Mouse (Mus musculus) neural tube, embryonic 11.5 days (tissue): ENCODE data around the gene Hs3st6. TPM values are rescaled to one million over a fixed set of nuclear protein-coding genes. Genes with fewer than 3 reads are reported as not detected.

Source experiments
- ATAC-seq: fragments of 200-750 bp; cut with Nextera tagmentation; 2 replicates; pipeline ENCODE4 v1.8.0; 2017; ENCODE audit warnings: moderate number of reproducible peaks, mild to moderate bottlenecking, moderate TSS enrichment, moderate library complexity; ENCODE audit not compliant: insufficient read depth, low FRiP score, low TSS enrichment
- DNase-seq: peaks from one replicate; pipeline ENCODE4 v3.0.0-alpha.2; 2015; ENCODE audit warnings: low spot score
- H3K27ac ChIP-seq: fragments of 300-500 bp; sonication (generic); 2 replicates; pipeline ENCODE4 v1.5.1; 2014; ENCODE audit warnings: low read depth, mild to moderate bottlenecking, low read length
- H3K27me3 ChIP-seq: fragments of 300-500 bp; sonication (generic); 2 replicates; pipeline ENCODE4 v1.6.1; 2014; ENCODE audit warnings: mild to moderate bottlenecking, low read length, mixed read lengths; ENCODE audit not compliant: control insufficient read depth, insufficient read depth
- H3K36me3 ChIP-seq: fragments of 300-500 bp; sonication (generic); 2 replicates; pipeline ENCODE4 v1.6.1; 2014; ENCODE audit warnings: mild to moderate bottlenecking, low read length, moderate library complexity, mixed read lengths; ENCODE audit not compliant: control insufficient read depth, insufficient read depth
- H3K4me1 ChIP-seq: fragments of 300-500 bp; sonication (generic); 2 replicates; pipeline ENCODE4 v1.6.1; 2014; ENCODE audit warnings: low read length, mixed read lengths; ENCODE audit not compliant: control insufficient read depth, insufficient read depth
- H3K4me2 ChIP-seq: fragments of 300-500 bp; sonication (generic); 2 replicates; pipeline ENCODE4 v1.6.1; 2014; ENCODE audit warnings: low read depth, mild to moderate bottlenecking, moderate library complexity
- H3K4me3 ChIP-seq: fragments of 300-500 bp; sonication (generic); 2 replicates; pipeline ENCODE4 v1.5.1; 2014; ENCODE audit warnings: low read depth, low read length
- H3K9ac ChIP-seq: fragments of 300-500 bp; sonication (generic); 2 replicates; pipeline ENCODE4 v1.6.1; 2014; ENCODE audit warnings: mild to moderate bottlenecking, low read length
- H3K9me3 ChIP-seq: fragments of 300-500 bp; sonication (generic); 2 replicates; pipeline ENCODE4 v1.6.1; 2016; ENCODE audit warnings: low read length; ENCODE audit not compliant: control insufficient read depth
- WGBS: fragments of 180-500 bp; shearing (Covaris S2); extraction: QIAGEN DNeasy Blood & Tissue Kit; methylation state at CpG from one replicate; pipeline ENCODE4 v1.1.7; 2014; 5-methylcytosine and 5-hydroxymethylcytosine counted together
- polyA plus RNA-seq: library from polyadenylated mRNA; unstranded; fragments of >200 nt; fragmentation: Nextera tagmentation; extraction: Ambion mirVana; gene quantifications from 2 replicates; pipeline ENCODE4 v1.2.1, GENCODE M21; 2014

Hs3st6 gene
- polyA plus RNA-seq, 1 experiment from 2014 or later: 0.81 TPM

GRCm38 (mm10) chr17:24800524-24800923 is 47.7 kb downstream of the Hs3st6 start:
- Histone ChIP-seq H3K9ac (no peak overlapping the region), H3K9me3 (no peaks in the 10 kb centered on the region), H3K4me1 (no peaks in the 10 kb centered on the region), H3K4me2 (no peak overlapping the region), H3K27me3 (peaks cover 13% of the 10 kb centered on the region), H3K27ac (no peak overlapping the region), H3K36me3 (no peaks in the 10 kb centered on the region), H3K4me3 (no peak overlapping the region)
- WGBS: 59% methylated on average over 3 of the region's 3 CpGs
- DNase-seq (no peak), ATAC-seq (no peak)

- Histone ChIP-seq H3K4me1 (no peaks in the 10 kb centered on the region), H3K36me3 (no peaks in the 10 kb centered on the region), H3K4me2 (peak within 1 kb of the TSS; percentile 82), H3K27me3 (peaks cover 21% of the 10 kb centered on the region), H3K9me3 (no peaks in the 10 kb centered on the region), H3K9ac (peak within 1 kb of the TSS; percentile 52), H3K27ac (no peak within 1 kb of the TSS), H3K4me3 (peak within 1 kb of the TSS; percentile 62)
- peak; percentile 60 for ATAC-seq
- WGBS: under 1% methylated on average over 70 of the region's 71 CpGs
- peak; percentile 83 for DNase-seq
Measured at GRCm38 (mm10) chr17:24803952-24804951, 51.5 kb downstream of the Hs3st6 start, which contains the start of gene Meiob. Gene Meiob (plus strand): TSS chr17:24804289.

Other genes starting within 250 kb of the Hs3st6 start
- 81.2 and 88.1 TPM in 2 replicates for gene Traf7, start 225.1 kb upstream of the Hs3st6 start, polyA plus RNA-seq
- gene Rab26, start 218.8 kb upstream of the Hs3st6 start, polyA plus RNA-seq: 1.2 and 1.7 TPM in 2 replicates
- 20.6 and 29.0 TPM in 2 replicates for gene Pkd1, start 203.2 kb upstream of the Hs3st6 start, polyA plus RNA-seq
- 61.9 and 69.2 TPM in 2 replicates for gene Tsc2, start 120.4 kb upstream of the Hs3st6 start, polyA plus RNA-seq
- 13.8 and 15.7 TPM in 2 replicates for gene Nthl1, start 120.3 kb upstream of the Hs3st6 start, polyA plus RNA-seq
- 36.7 and 38.8 TPM in 2 replicates for gene Slc9a3r2, start 102.7 kb upstream of the Hs3st6 start, polyA plus RNA-seq
- not detected in 2 replicates for gene Npw, start 94.5 kb upstream of the Hs3st6 start, polyA plus RNA-seq
- gene Zfp598, start 83.3 kb upstream of the Hs3st6 start, polyA plus RNA-seq: 31.8 and 35.7 TPM in 2 replicates
- 14.6 and 18.1 TPM in 2 replicates for gene Syngr3, start 63.0 kb upstream of the Hs3st6 start, polyA plus RNA-seq
- 50.8 and 53.0 TPM in 2 replicates for gene Gfer, start 56.8 kb upstream of the Hs3st6 start, polyA plus RNA-seq
- 1.5 and 1.8 TPM in 2 replicates for gene Noxo1, start 56.8 kb upstream of the Hs3st6 start, polyA plus RNA-seq
- 110 and 131 TPM in 2 replicates for gene Tbl3, start 45.3 kb upstream of the Hs3st6 start, polyA plus RNA-seq
- 0.57 TPM in 1 of 2 replicates, not detected in the other for gene Rnf151, start 34.9 kb upstream of the Hs3st6 start, polyA plus RNA-seq
- 1,370 and 1,378 TPM in 2 replicates for gene Rps2, start 34.9 kb upstream of the Hs3st6 start, polyA plus RNA-seq
- gene Ndufb10, start 28.5 kb upstream of the Hs3st6 start, polyA plus RNA-seq: 213 and 214 TPM in 2 replicates
- not detected in 2 replicates for gene Rpl3l, start 25.2 kb upstream of the Hs3st6 start, polyA plus RNA-seq
- 25.5 and 27.2 TPM in 2 replicates for gene Msrb1, start 16.3 kb upstream of the Hs3st6 start, polyA plus RNA-seq
- gene Meiob, start 51.3 kb downstream of the Hs3st6 start, polyA plus RNA-seq: not detected in 2 replicates
- gene Hagh, start 87.2 kb downstream of the Hs3st6 start, polyA plus RNA-seq: 32.9 and 34.5 TPM in 2 replicates
- gene Fahd1, start 97.4 kb downstream of the Hs3st6 start, polyA plus RNA-seq: 16.2 and 19.0 TPM in 2 replicates
- 0.24 TPM in 1 of 2 replicates, not detected in the other for gene Igfals, start 113.0 kb downstream of the Hs3st6 start, polyA plus RNA-seq
- 82.3 and 88.8 TPM in 2 replicates for gene Nubp2, start 133.4 kb downstream of the Hs3st6 start, polyA plus RNA-seq
- gene Spsb3, start 133.7 kb downstream of the Hs3st6 start, polyA plus RNA-seq: 45.2 and 49.6 TPM in 2 replicates
- 28.9 and 29.7 TPM in 2 replicates for gene Eme2, start 142.1 kb downstream of the Hs3st6 start, polyA plus RNA-seq
- 75.3 and 81.6 TPM in 2 replicates for gene Mrps34, start 142.1 kb downstream of the Hs3st6 start, polyA plus RNA-seq
- gene Nme3, start 143.5 kb downstream of the Hs3st6 start, polyA plus RNA-seq: 38.4 and 57.1 TPM in 2 replicates
- 47.8 and 57.5 TPM in 2 replicates for gene Mapk8ip3, start 184.0 kb downstream of the Hs3st6 start, polyA plus RNA-seq
- gene Jpt2, start 207.7 kb downstream of the Hs3st6 start, polyA plus RNA-seq: 203 and 204 TPM in 2 replicates